ENCODE assay signal across 8 mouse cellular contexts in genomic region chr5:52240540-52240939, GRCm38 (mm10). TPM values are rescaled to one million over a fixed set of nuclear protein-coding genes. Genes with fewer than 3 reads are reported as not detected.
A peak's percentile ranks its signal among the peaks of the same experiment; 100 is the strongest.
DNase-seq lines count a peak whose midpoint lies in the region; ATAC-seq and TF ChIP-seq lines count a peak whose summit lies in the region.

No protein-coding gene starts in this region.

- no peaks in the 10 kb centered on the region for H3K4me1 ChIP-seq in spleen, adult 2 months (ENCODE audit: control insufficient read depth, insufficient read depth, insufficient read length)

- no peaks in the 10 kb centered on the region for H3K36me3 ChIP-seq in spleen, adult 2 months (ENCODE audit: control insufficient read depth, insufficient read depth, low read length)

- 19% methylated on average over 2 of the region's 2 CpGs for WGBS in spleen, adult 2 months

- no peak overlapping the region for H3K27ac ChIP-seq in spleen, adult 2 months (ENCODE audit: insufficient read depth, low read length)

- H3K4me3 ChIP-seq in spleen, adult 2 months (ENCODE audit: extremely low read depth, insufficient read depth, insufficient read length) = no peak overlapping the region

- ATAC-seq in granulocyte monocyte progenitor cell, adult 5-6 weeks (replicated peaks; ENCODE audit: poor library complexity, severe bottlenecking) = peak; percentile 56; the same call in 1 of the 2 replicates

- peak; percentile 21; the same call in 1 of the 2 replicates for TF ChIP-seq CTCF in spleen, adult 2 months (IDR thresholded peaks at IDR 0.05; ENCODE audit: extremely low read depth, insufficient read depth, insufficient read length, insufficient replicate concordance)

- DNase-seq in cerebellum, postnatal 10 days = peak; percentile 38 to 41
- no peak for DNase-seq in cerebellum, postnatal 4 days (ENCODE audit: low spot score in 2 of 2)
- peak in 1 of 2 experiments; percentile 6 for DNase-seq in spleen, adult 2 months (ENCODE audit: low read depth in 1 of 2, low spot score in 2 of 2)
- DNase-seq in spleen, postnatal 36 days (ENCODE audit: low spot score in 2 of 2) = no peak
- DNase-seq in naive thymus-derived CD4-positive, alpha-beta T cell, adult 2 months (ENCODE audit: low read depth) = peak; percentile 24
- DNase-seq in layer of hippocampus, adult 11-12 months (ENCODE audit: low spot score) = no peak
- no peak for DNase-seq in frontal cortex, postnatal 36 days (ENCODE audit: low spot score in 2 of 2)

- H3K27me3 ChIP-seq in spleen, adult 2 months (ENCODE audit: control insufficient read depth, insufficient read depth, low read length) = no peaks in the 10 kb centered on the region

- no peak for TF ChIP-seq POLR2A in spleen, adult 2 months (IDR thresholded peaks at IDR 0.05; ENCODE audit: low read depth, low read length)

RNA-seq across cellular contexts. Expression of gene Dhx15, which starts 50.2 kb away (rescaled TPM):
- polyA plus RNA-seq in spleen, adult 2 months (2012; rRNA removed) = 27.8 and 31.3 TPM in 2 replicates
- total RNA-seq in granulocyte monocyte progenitor cell, adult 5-6 weeks (2014; fragmentation: Nextera tagmentation) = 242 and 251 TPM in 2 replicates
- total RNA-seq in granulocyte monocyte progenitor cell, adult 5-6 weeks (2017) = 373 and 374 TPM in 2 replicates

Comparison
In these comparisons a context has a peak if more than half of its experiments do, and no peak if none do; other contexts are left out.
1. DNase-seq: peak in cerebellum, postnatal 10 days (2 of 2) and naive thymus-derived CD4-positive, alpha-beta T cell, adult 2 months (single experiment); none in cerebellum, postnatal 4 days (0 of 2), spleen, postnatal 36 days (0 of 2), layer of hippocampus, adult 11-12 months (single experiment) and frontal cortex, postnatal 36 days (0 of 2).